Mouse (Mus musculus) heart, embryonic 11.5 days (tissue): ENCODE measurements around the gene Nr1i3. TPM values are rescaled to one million over a fixed set of nuclear protein-coding genes. Genes with fewer than 3 reads are reported as not detected.
A peak's percentile ranks its signal among the peaks of the same experiment; 100 is the strongest.

ENCODE experiments used
- ATAC-seq: fragments of 200-750 bp; cut with Nextera tagmentation; replicated peaks from 2 replicates; pipeline ENCODE4 v1.8.0; 2017; ENCODE audit warnings: moderate library complexity; ENCODE audit not compliant: insufficient number of reproducible peaks, low FRiP score, low TSS enrichment
- H3K27ac ChIP-seq: fragments of 300-500 bp; sonication (generic); 2 replicates; pipeline ENCODE4 v1.5.1; 2014; ENCODE audit warnings: mild to moderate bottlenecking, low read depth, low read length
- H3K27me3 ChIP-seq: fragments of 300-500 bp; sonication (generic); 2 replicates; pipeline ENCODE4 v1.6.1; 2014; ENCODE audit warnings: mild to moderate bottlenecking, low read length, mixed read lengths; ENCODE audit not compliant: control insufficient read depth, insufficient read depth
- H3K36me3 ChIP-seq: fragments of 300-500 bp; sonication (generic); 2 replicates; pipeline ENCODE4 v1.6.1; 2014; ENCODE audit warnings: mild to moderate bottlenecking, low read length, moderate library complexity, mixed read lengths; ENCODE audit not compliant: control insufficient read depth, insufficient read depth
- H3K4me1 ChIP-seq: fragments of 300-500 bp; sonication (generic); 2 replicates; pipeline ENCODE4 v1.6.1; 2014; ENCODE audit warnings: low read length; ENCODE audit not compliant: control insufficient read depth, insufficient read depth
- H3K4me2 ChIP-seq: fragments of 300-500 bp; sonication (generic); 2 replicates; pipeline ENCODE4 v1.6.1; 2014; ENCODE audit warnings: mild to moderate bottlenecking, moderate library complexity
- H3K4me3 ChIP-seq: fragments of 300-500 bp; sonication (generic); 2 replicates; pipeline ENCODE4 v1.5.1; 2014; ENCODE audit warnings: low read depth, low read length
- H3K9ac ChIP-seq: fragments of 300-500 bp; sonication (generic); 2 replicates; pipeline ENCODE4 v1.6.1; 2014; ENCODE audit warnings: mild to moderate bottlenecking, low read depth, low read length, moderate library complexity
- H3K9me3 ChIP-seq: fragments of 300-500 bp; sonication (generic); replicated peaks from 2 replicates; pipeline ENCODE4 v1.6.1; 2016; ENCODE audit warnings: low read length; ENCODE audit not compliant: control insufficient read depth
- WGBS: fragments of 180-500 bp; shearing (Covaris S2); extraction: QIAGEN DNeasy Blood & Tissue Kit; methylation state at CpG from one replicate; pipeline ENCODE4 v1.1.7; 2014; ENCODE audit not compliant: insufficient replicate concordance; 5-methylcytosine and 5-hydroxymethylcytosine counted together
- polyA plus RNA-seq: library from polyadenylated mRNA; unstranded; fragments of >200 nt; fragmentation: Nextera tagmentation; extraction: Ambion mirVana; gene quantifications from 2 replicates; pipeline ENCODE4 v1.2.1, GENCODE M21; 2014

Gene Nr1i3
- 0.11 and 0.19 TPM in 2 replicates for polyA plus RNA-seq

GRCm38 (mm10) chr1:171213801-171214496 lies at the start of gene Nr1i3:
TSS of gene Nr1i3 (plus strand) at chr1:171213970.
- Histone ChIP-seq H3K4me3 (no peak within 1 kb of the TSS), H3K27ac (no peak within 1 kb of the TSS), H3K4me2 (no peak within 1 kb of the TSS), H3K9ac (no peak within 1 kb of the TSS), H3K4me1 (peaks cover 5% of the 10 kb centered on the region; the same call in 1 of the 2 replicates), H3K36me3 (no peaks in the 10 kb centered on the region), H3K27me3 (no peaks in the 10 kb centered on the region), H3K9me3 (no peaks in the 10 kb centered on the region)
- 71% methylated on average over 10 of the region's 10 CpGs for WGBS
- ATAC-seq: no peak

DNA sequence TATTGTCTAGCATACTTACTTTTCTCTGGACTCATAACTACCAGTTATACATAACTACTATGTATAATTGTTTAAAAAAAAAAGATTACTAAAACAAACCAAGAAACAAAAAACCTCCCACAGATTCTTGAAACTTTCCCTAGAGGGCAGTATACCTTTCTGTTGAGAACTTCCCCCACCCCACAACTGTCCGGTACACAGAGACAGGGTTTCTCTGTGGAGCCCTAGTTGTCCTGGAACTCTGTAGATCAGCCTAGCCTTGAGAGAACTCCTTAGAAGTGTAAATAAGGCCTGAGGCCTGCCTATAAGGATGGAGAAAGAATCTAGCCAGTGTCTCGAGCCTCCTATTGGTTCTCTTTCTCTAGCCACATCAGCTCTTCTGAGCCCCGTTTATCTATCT lies 49.5 kb upstream of the Nr1i3 start:
- H3K4me2 ChIP-seq: no peak overlapping the region
- no peak overlapping the region for H3K4me3 ChIP-seq
- H3K9ac ChIP-seq: peak overlapping the region; percentile 39; the same call in 1 of the 2 replicates
- H3K9me3 ChIP-seq: no peaks in the 10 kb centered on the region
- H3K27me3 ChIP-seq: peaks cover 11% of the 10 kb centered on the region
- ATAC-seq: no peak
- H3K4me1 ChIP-seq: 0 out of 2 replicates have a peak, but pooled peaks cover 2% of the 10 kb centered on the region
- H3K36me3 ChIP-seq: no peaks in the 10 kb centered on the region
- H3K27ac ChIP-seq: no peak overlapping the region
- WGBS: 29% methylated on average over 3 of the region's 3 CpGs

- H3K27ac ChIP-seq: no peak overlapping the region
- no peaks in the 10 kb centered on the region for H3K9me3 ChIP-seq
- no peak for ATAC-seq
- H3K36me3 ChIP-seq: no peaks in the 10 kb centered on the region
- 0 out of 2 replicates have a peak, but pooled peaks cover under 1% of the 10 kb centered on the region for H3K4me1 ChIP-seq
- H3K4me3 ChIP-seq: no peak overlapping the region
- no peak overlapping the region for H3K4me2 ChIP-seq
- 57% methylated on average over 5 of the region's 5 CpGs for WGBS
- H3K27me3 ChIP-seq: peaks cover 2% of the 10 kb centered on the region
- H3K9ac ChIP-seq: no peak overlapping the region
These were observed 48.0 kb upstream of the Nr1i3 start for GRCm38 (mm10) chr1:171165629-171166345.

DNA sequence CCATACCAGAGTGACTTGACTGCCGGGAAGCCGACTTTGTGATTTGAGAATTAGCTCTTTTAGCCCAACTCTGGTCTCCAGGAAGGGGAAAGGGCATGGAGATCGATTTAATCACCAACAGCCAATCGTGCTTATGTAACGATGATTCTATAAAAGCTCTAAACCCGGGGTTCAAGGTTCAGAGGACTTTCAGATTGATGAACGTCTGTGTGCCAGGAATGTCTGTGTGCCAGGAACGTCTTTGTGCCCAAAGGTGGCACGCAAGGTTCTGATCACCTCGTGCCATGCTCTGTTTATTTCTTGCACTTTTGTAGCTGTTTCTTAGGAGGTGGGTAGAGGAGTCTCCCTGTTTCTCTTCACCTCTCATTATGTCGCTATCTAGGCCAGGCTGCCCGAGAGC lies 44.9 kb upstream of the Nr1i3 start:
- Histone ChIP-seq H3K9ac (no peak overlapping the region), H3K4me3 (no peak overlapping the region), H3K27ac (no peak overlapping the region), H3K4me1 (0 out of 2 replicates have a peak, but pooled peaks cover 3% of the 10 kb centered on the region), H3K27me3 (no peaks in the 10 kb centered on the region; the same call in 1 of the 2 replicates), H3K9me3 (no peaks in the 10 kb centered on the region), H3K36me3 (no peaks in the 10 kb centered on the region), H3K4me2 (no peak overlapping the region)
- ATAC-seq: no peak
- 80% methylated on average over 12 of the region's 12 CpGs for whole genome bisulfite sequencing

DNA sequence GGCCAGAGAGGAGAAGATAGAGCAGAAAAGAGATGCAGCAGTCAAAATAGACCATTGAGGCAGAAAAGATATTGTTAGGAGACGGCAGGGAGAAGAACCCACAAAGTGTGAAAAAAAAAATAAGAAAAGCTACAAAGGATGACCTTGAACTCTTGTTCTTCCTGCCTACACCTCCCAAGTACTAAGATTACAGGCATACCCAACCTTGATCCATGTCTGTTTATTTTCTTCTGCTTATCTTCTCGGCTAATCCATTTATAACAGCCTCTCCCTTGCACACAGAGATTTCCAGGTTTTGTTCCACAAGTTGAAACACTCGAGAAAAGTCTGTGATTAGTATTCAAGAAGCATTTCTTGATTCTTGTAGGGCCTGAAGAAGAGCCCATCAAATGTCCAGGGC lies 43.9 kb upstream of the Nr1i3 start:
- ATAC-seq: no peak
- H3K9ac ChIP-seq: no peak overlapping the region
- 0 out of 2 replicates have a peak, but pooled peaks cover 3% of the 10 kb centered on the region for H3K4me1 ChIP-seq
- no peak overlapping the region for H3K27ac ChIP-seq
- H3K9me3 ChIP-seq: no peaks in the 10 kb centered on the region
- H3K27me3 ChIP-seq: no peaks in the 10 kb centered on the region; the same call in 1 of the 2 replicates
- no peak overlapping the region for H3K4me3 ChIP-seq
- no peaks in the 10 kb centered on the region for H3K36me3 ChIP-seq
- WGBS: 42% methylated on average over 3 of the region's 3 CpGs
- no peak overlapping the region for H3K4me2 ChIP-seq

DNA sequence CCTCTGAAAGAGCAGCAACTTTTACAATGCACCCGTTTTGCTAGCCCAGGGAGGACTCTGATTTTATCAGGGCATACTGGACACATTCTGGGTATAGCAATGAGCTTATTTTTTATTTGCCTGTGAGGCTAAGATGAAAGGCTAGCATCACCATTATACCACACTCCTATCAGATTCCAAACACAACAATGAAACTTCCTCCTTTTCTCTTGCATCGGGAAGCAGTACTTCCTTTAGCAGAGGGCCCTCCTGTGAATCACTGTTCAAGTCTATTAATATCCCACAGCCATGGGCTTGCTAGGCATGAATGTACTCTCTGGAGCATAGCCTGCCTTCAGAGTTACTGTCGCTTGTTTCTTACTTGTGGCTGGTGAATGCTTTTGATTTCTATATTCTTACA lies 42.6 kb upstream of the Nr1i3 start:
- H3K27ac ChIP-seq: peak overlapping the region; percentile 66

GRCm38 (mm10) chr1:171172779-171173178 lies 41.0 kb upstream of the Nr1i3 start:
- Histone ChIP-seq H3K27ac (no peak overlapping the region), H3K9ac (no peak overlapping the region), H3K27me3 (no peaks in the 10 kb centered on the region; the same call in 1 of the 2 replicates), H3K36me3 (no peaks in the 10 kb centered on the region), H3K4me3 (no peak overlapping the region), H3K4me1 (0 out of 2 replicates have a peak, but pooled peaks cover 3% of the 10 kb centered on the region), H3K9me3 (no peaks in the 10 kb centered on the region), H3K4me2 (no peak overlapping the region)
- 83% methylated on average over 8 of the region's 8 CpGs for WGBS
- no peak for ATAC-seq

More for the DNA sequence above, 42.6 kb upstream of the Nr1i3 start:
- Histone ChIP-seq H3K9ac (no peak overlapping the region), H3K4me3 (no peak overlapping the region), H3K9me3 (no peaks in the 10 kb centered on the region), H3K36me3 (no peaks in the 10 kb centered on the region), H3K4me2 (no peak overlapping the region), H3K4me1 (0 out of 2 replicates have a peak, but pooled peaks cover 3% of the 10 kb centered on the region), H3K27me3 (no peaks in the 10 kb centered on the region; the same call in 1 of the 2 replicates)
- no peak for ATAC-seq
- 30% methylated on average over 3 of the region's 3 CpGs for WGBS

- no peak overlapping the region for H3K9ac ChIP-seq
- H3K36me3 ChIP-seq: no peaks in the 10 kb centered on the region
- ATAC-seq: no peak
- 68% methylated on average over 5 of the region's 5 CpGs for WGBS
- H3K4me1 ChIP-seq: peaks cover 5% of the 10 kb centered on the region; the same call in 1 of the 2 replicates
- H3K4me3 ChIP-seq: no peak overlapping the region
- H3K27me3 ChIP-seq: no peaks in the 10 kb centered on the region
- no peak overlapping the region for H3K27ac ChIP-seq
- H3K9me3 ChIP-seq: no peaks in the 10 kb centered on the region
- H3K4me2 ChIP-seq: no peak overlapping the region
These were observed 34.1 kb upstream of the Nr1i3 start for GRCm38 (mm10) chr1:171179487-171180171.
